ENCODE assay signal across 11 mouse cellular contexts in the genomic region with DNA sequence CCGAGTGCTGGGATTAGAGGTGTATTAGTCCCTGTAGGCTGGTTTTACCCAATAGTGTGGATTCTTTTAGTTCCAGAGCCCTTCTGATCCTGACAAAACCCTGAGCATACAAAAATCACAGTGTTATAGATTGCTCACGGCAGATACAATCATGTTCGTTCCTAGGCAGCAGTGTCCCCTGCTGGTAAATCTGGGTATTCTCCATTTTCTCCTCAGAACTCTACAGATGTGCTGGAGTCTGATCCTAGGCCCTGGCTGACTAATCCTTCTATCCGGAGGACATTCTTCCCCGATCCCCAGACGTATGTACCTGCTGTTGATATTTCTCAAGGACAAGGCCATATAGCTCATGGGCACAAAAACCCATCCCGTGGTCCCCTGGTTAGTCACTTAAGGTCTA. TPM values are rescaled to one million over a fixed set of nuclear protein-coding genes. Genes with fewer than 3 reads are reported as not detected.
A peak's percentile ranks its signal among the peaks of the same experiment; 100 is the strongest.
DNase-seq lines count a peak whose midpoint lies in the region; ATAC-seq lines count a peak whose summit lies in the region.
"Had no signal": no experiment of that assay in that cellular context is flagged by ENCODE, and none has a peak within 500 bp of the region (broad histone marks: within the 10 kb centered on the region; RNA-seq: fewer than 3 reads in every experiment).

No protein-coding gene starts in this region.

- 75% methylated on average over 7 of the region's 7 CpGs for WGBS in kidney, embryonic 14.5 days

- H3K9me3 ChIP-seq in kidney, embryonic 14.5 days (ENCODE audit: control insufficient read depth, low read length) = no peaks in the 10 kb centered on the region

- DNase-seq in adrenal gland, postnatal 10 days = peak; percentile 42
- DNase-seq in adrenal gland, adult 8-10 months = no peak
- DNase-seq in kidney, adult 11 months = peak; percentile 17
- DNase-seq in CD4-positive, CD25-positive, alpha-beta regulatory T cell, adult 2 months (ENCODE audit: low read depth, low spot score) = peak; percentile 67
- peak; percentile 26 for DNase-seq in forelimb bud, embryonic 11.5 days (ENCODE audit: low read depth, low spot score)
- DNase-seq in lung, postnatal 36 days = peak; percentile 63
- no peak for DNase-seq in frontal cortex, postnatal 10 days (ENCODE audit: low spot score in 2 of 2)

- H3K4me1 ChIP-seq in kidney, embryonic 14.5 days (ENCODE audit: control insufficient read depth, insufficient read depth, low read length) = no peaks in the 10 kb centered on the region

- H3K4me2 ChIP-seq in kidney, embryonic 14.5 days (replicated peaks; ENCODE audit: low read depth, low read length) = no peak overlapping the region

- no peaks in the 10 kb centered on the region for H3K27me3 ChIP-seq in kidney, embryonic 14.5 days (ENCODE audit: control insufficient read depth, insufficient read depth, low read length)

- no peak overlapping the region for H3K27ac ChIP-seq in kidney, embryonic 14.5 days (ENCODE audit: low read depth, low read length)

- peaks cover 84% of the 10 kb centered on the region for H3K36me3 ChIP-seq in kidney, embryonic 14.5 days (ENCODE audit: control insufficient read depth, insufficient read depth, low read length)

- no peak overlapping the region for H3K9ac ChIP-seq in kidney, embryonic 14.5 days (ENCODE audit: low read depth, low read length)

- ATAC-seq in kidney, embryonic 14.5 days (ENCODE audit: low FRiP score, low TSS enrichment) = no peak

- no peak overlapping the region for H3K4me3 ChIP-seq in kidney, embryonic 14.5 days (ENCODE audit: low read length)

RNA-seq across cellular contexts. Expression of a gene that starts 4.4 kb away (rescaled TPM):
- under 1 TPM in 1 of 2 experiments, not detected in 1; 0.88 TPM for total RNA-seq in adrenal gland, postnatal 10 days (2021)
- total RNA-seq in adrenal gland, adult 8-10 months (2022) = under 1 TPM in 1 of 4 experiments, not detected in 3; 0.22 TPM
- polyA plus RNA-seq in kidney, embryonic 14.5 days (2014; fragmentation: Nextera tagmentation; extraction: Ambion mirVana) = not detected in 2 replicates
- polyA plus RNA-seq: C2C12; testis, adult 2 months had no signal

RNA-seq across cellular contexts. Expression of a gene that starts 13.0 kb away (rescaled TPM):
- total RNA-seq in adrenal gland, postnatal 10 days (2021) = 1 to 10 TPM in 1 of 2 experiments, under 1 TPM in 1; 0.93 to 1.3 TPM
- total RNA-seq in adrenal gland, adult 8-10 months (2022) = 1 to 10 TPM; 1.1 to 3.5 (median 1.5) TPM
- polyA plus RNA-seq in kidney, embryonic 14.5 days (2014; fragmentation: Nextera tagmentation; extraction: Ambion mirVana) = 1.5 and 1.6 TPM in 2 replicates

RNA-seq across cellular contexts. Expression of a gene that starts 13.2 kb away (rescaled TPM):
- 10 to 100 TPM; 12.6 to 19.0 TPM for total RNA-seq in adrenal gland, postnatal 10 days (2021)
- total RNA-seq in adrenal gland, adult 8-10 months (2022) = 10 to 100 TPM; 12.4 to 23.7 (median 18.7) TPM
- polyA plus RNA-seq in kidney, embryonic 14.5 days (2014; fragmentation: Nextera tagmentation; extraction: Ambion mirVana) = 25.4 and 27.1 TPM in 2 replicates

RNA-seq across cellular contexts. Expression of a gene that starts 13.2 kb away (rescaled TPM):
- 10 to 100 TPM; 25.6 to 28.3 TPM for total RNA-seq in adrenal gland, postnatal 10 days (2021)
- total RNA-seq in adrenal gland, adult 8-10 months (2022) = 10 to 100 TPM; 34.1 to 56.0 (median 38.4) TPM
- 22.3 and 28.8 TPM in 2 replicates for polyA plus RNA-seq in kidney, embryonic 14.5 days (2014; fragmentation: Nextera tagmentation; extraction: Ambion mirVana)

RNA-seq across cellular contexts. Expression of a gene that starts 23.0 kb away (rescaled TPM):
- 10 to 100 TPM in 1 of 2 experiments, 1 to 10 TPM in 1; 5.9 to 30.8 TPM for total RNA-seq in adrenal gland, postnatal 10 days (2021)
- not detected for total RNA-seq in adrenal gland, adult 8-10 months (2022)
- 0.88 and 1.2 TPM in 2 replicates for polyA plus RNA-seq in kidney, embryonic 14.5 days (2014; fragmentation: Nextera tagmentation; extraction: Ambion mirVana)
- total RNA-seq: layer of hippocampus, adult 8-10 months had no signal

Comparison
In these comparisons a context has a peak if more than half of its experiments do, and no peak if none do; other contexts are left out.
1. DNase-seq: peak in adrenal gland, postnatal 10 days (single experiment), kidney, adult 11 months (single experiment), CD4-positive, CD25-positive, alpha-beta regulatory T cell, adult 2 months (single experiment), forelimb bud, embryonic 11.5 days (single experiment) and lung, postnatal 36 days (single experiment); none in adrenal gland, adult 8-10 months (single experiment) and frontal cortex, postnatal 10 days (0 of 2).